Mouse (Mus musculus): ENCODE data around the gene Prkcz. TPM values are rescaled to one million over a fixed set of nuclear protein-coding genes. Genes with fewer than 3 reads are reported as not detected.

The Prkcz gene
- polyA plus RNA-seq, 1 experiment from 2014 or later = 17.6 TPM

DNA sequence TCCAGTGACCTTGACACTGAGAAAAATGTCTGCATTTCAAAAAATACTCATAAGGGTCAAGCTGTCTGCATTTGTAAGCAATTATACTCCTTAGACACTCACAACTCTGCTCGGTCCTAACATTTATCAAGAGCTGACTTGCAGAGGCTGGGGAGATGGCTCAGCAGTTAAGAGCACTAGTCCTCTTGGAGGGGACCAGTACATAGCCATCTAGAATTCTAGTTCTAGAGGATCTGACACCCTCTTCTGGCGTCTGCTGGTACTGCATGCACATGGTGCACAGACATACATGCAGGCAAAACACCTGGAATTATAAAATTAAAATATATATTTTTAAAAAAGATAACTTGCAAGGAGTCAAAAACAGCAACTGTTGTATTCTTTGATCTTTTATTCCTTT lies 64.1 kb downstream of the Prkcz start:
- Histone ChIP-seq H3K27ac (ENCODE audit: low read depth, low read length) (no peak overlapping the region), H3K36me3 (ENCODE audit: control insufficient read depth, insufficient read depth, low read length) (no peaks in the 10 kb centered on the region), H3K4me2 (no peak overlapping the region), H3K9ac (ENCODE audit: low read length) (no peak overlapping the region), H3K27me3 (ENCODE audit: control insufficient read depth, insufficient read depth, low read length) (no peaks in the 10 kb centered on the region), H3K9me3 (ENCODE audit: control insufficient read depth, low read length) (no peaks in the 10 kb centered on the region), H3K4me1 (ENCODE audit: control insufficient read depth, insufficient read depth, low read length) (no peaks in the 10 kb centered on the region), H3K4me3 (ENCODE audit: low read depth, low read length) (no peak overlapping the region)
- ATAC-seq (ENCODE audit: low FRiP score) = no peak
- peak; percentile 82 for DNase-seq (ENCODE audit: low spot score, missing footprints)
- 58% methylated on average over 2 of the region's 2 CpGs for WGBS

DNA sequence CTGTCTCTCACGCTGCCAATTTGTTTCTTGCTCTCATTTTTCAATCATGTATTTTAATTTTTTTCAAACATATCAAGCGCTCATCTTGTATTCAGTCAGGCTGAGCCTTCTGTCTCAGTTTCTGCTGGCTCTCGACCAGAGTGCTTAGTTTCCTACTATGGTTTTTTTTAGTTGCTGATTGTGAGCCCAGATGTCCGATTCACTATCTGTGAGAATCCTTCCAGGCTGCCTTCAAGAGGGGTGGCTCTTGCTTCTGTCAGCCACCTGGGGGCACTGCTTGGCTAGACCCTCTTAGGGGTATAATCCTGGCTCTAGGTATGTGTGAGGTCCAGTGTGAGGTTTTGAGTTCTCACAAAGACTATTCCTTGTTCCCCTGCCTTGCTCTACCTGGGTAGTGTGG lies 65.2 kb downstream of the Prkcz start:
- Histone ChIP-seq H3K27me3 (ENCODE audit: control insufficient read depth, insufficient read depth, low read length) (no peaks in the 10 kb centered on the region), H3K4me2 (no peak overlapping the region), H3K9ac (ENCODE audit: low read length) (no peak overlapping the region), H3K4me1 (ENCODE audit: control insufficient read depth, insufficient read depth, low read length) (no peaks in the 10 kb centered on the region), H3K9me3 (ENCODE audit: control insufficient read depth, low read length) (no peaks in the 10 kb centered on the region), H3K36me3 (ENCODE audit: control insufficient read depth, insufficient read depth, low read length) (no peaks in the 10 kb centered on the region), H3K27ac (ENCODE audit: low read depth, low read length) (no peak overlapping the region), H3K4me3 (ENCODE audit: low read depth, low read length) (no peak overlapping the region)
- WGBS = 77% methylated on average over 4 of the region's 4 CpGs
- ATAC-seq (ENCODE audit: low FRiP score) (no peak), DNase-seq (ENCODE audit: low spot score, missing footprints) (peak; percentile 47)

DNA sequence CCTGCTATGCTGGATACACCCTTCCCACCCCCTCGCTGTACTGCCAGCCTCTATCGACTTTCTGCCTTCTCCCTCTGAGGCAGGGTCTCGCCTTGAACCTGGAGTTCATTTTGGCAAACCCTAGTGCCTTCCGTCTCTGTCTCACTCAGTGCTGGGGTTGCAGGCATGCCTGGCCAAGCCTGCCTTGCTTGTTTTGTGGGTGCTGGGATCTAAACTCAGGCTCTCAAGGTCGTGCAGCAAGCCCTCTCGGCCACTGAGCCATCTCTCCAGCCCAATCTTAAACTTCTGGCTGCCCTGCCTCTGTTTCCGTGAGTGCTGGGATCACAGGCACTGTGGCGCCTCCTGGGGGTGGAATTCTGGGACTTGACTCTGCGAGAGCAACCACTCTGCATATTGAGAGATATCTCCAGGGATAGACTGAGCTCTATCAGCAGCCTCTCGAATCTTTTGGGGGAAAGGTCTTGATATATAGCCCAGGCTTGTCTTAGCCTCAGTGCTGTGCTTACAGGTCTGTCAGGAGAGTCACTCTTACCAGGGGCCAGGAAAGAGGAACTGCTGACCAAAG lies 66.1 kb downstream of the Prkcz start:
- ATAC-seq (ENCODE audit: low FRiP score) = no peak

DNA sequence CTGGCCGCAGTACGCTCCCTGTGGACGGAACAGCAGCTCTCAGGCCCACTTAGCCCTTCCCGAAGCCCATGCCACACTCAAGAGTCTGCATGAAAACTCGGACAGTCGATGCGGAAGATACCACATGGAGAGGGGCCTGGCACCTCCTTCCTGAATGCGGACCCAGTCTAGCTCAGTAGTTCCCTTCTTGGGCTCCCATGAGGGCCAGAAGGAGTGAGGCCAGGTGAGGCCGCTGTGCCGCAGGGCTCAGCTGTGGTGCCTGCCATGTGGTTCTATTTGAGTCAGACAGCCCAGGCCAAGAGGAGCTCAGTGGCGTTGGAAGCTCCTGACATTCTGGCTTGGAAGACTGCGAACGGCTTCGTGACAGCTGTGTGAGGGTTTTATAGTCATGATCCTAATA lies 66.8 kb downstream of the Prkcz start:
- 94% methylated on average over 14 of the region's 14 CpGs for WGBS
- no peak overlapping the region for H3K27ac ChIP-seq (ENCODE audit: low read depth, low read length)

More for the DNA sequence above, 66.1 kb downstream of the Prkcz start:
- Histone ChIP-seq H3K9me3 (ENCODE audit: control insufficient read depth, low read length) (no peaks in the 10 kb centered on the region), H3K4me1 (ENCODE audit: control insufficient read depth, insufficient read depth, low read length) (no peaks in the 10 kb centered on the region), H3K36me3 (ENCODE audit: control insufficient read depth, insufficient read depth, low read length) (no peaks in the 10 kb centered on the region), H3K27me3 (ENCODE audit: control insufficient read depth, insufficient read depth, low read length) (no peaks in the 10 kb centered on the region), H3K4me2 (no peak overlapping the region), H3K9ac (ENCODE audit: low read length) (no peak overlapping the region), H3K27ac (ENCODE audit: low read depth, low read length) (no peak overlapping the region), H3K4me3 (ENCODE audit: low read depth, low read length) (no peak overlapping the region)
- 83% methylated on average over 10 of the region's 10 CpGs for WGBS
- DNase-seq (ENCODE audit: low spot score, missing footprints) = peak; percentile 66

DNA sequence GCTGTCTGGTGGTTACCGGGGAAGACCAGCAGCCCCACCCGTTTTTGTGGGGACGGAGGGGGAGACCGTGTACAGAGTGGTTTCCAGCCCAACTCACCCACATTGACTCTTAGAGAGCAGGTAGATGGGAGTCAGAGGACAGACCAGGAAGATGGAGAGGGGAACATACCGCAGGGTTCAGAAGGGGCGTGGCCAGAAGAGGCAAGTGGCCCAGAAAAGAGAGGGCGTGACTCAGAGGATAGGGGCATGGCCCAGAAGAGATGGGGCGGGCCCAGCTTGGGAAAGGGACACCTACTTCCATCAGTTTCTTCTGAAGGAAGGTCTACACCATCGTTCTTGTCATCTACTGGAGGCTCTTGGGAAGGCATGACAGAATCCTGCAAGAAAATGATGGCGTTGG lies 68.3 kb downstream of the Prkcz start:
- Histone ChIP-seq H3K27me3 (ENCODE audit: control insufficient read depth, insufficient read depth, low read length) (no peaks in the 10 kb centered on the region), H3K4me2 (no peak overlapping the region), H3K4me3 (ENCODE audit: low read depth, low read length) (no peak overlapping the region), H3K27ac (ENCODE audit: low read depth, low read length) (no peak overlapping the region), H3K4me1 (ENCODE audit: control insufficient read depth, insufficient read depth, low read length) (no peaks in the 10 kb centered on the region), H3K36me3 (ENCODE audit: control insufficient read depth, insufficient read depth, low read length) (no peaks in the 10 kb centered on the region), H3K9me3 (ENCODE audit: control insufficient read depth, low read length) (no peaks in the 10 kb centered on the region), H3K9ac (ENCODE audit: low read length) (no peak overlapping the region)
- DNase-seq (ENCODE audit: low spot score, missing footprints) (peak; percentile 61), ATAC-seq (ENCODE audit: low FRiP score) (no peak)
- WGBS = 91% methylated on average over 10 of the region's 10 CpGs

More for the DNA sequence above, 66.8 kb downstream of the Prkcz start:
- Histone ChIP-seq H3K9me3 (ENCODE audit: control insufficient read depth, low read length) (no peaks in the 10 kb centered on the region), H3K4me2 (no peak overlapping the region), H3K4me3 (ENCODE audit: low read depth, low read length) (no peak overlapping the region), H3K36me3 (ENCODE audit: control insufficient read depth, insufficient read depth, low read length) (no peaks in the 10 kb centered on the region), H3K4me1 (ENCODE audit: control insufficient read depth, insufficient read depth, low read length) (no peaks in the 10 kb centered on the region), H3K9ac (ENCODE audit: low read length) (no peak overlapping the region), H3K27me3 (ENCODE audit: control insufficient read depth, insufficient read depth, low read length) (no peaks in the 10 kb centered on the region)
- DNase-seq (ENCODE audit: low spot score, missing footprints) = no peak
- no peak for ATAC-seq (ENCODE audit: low FRiP score)

DNA sequence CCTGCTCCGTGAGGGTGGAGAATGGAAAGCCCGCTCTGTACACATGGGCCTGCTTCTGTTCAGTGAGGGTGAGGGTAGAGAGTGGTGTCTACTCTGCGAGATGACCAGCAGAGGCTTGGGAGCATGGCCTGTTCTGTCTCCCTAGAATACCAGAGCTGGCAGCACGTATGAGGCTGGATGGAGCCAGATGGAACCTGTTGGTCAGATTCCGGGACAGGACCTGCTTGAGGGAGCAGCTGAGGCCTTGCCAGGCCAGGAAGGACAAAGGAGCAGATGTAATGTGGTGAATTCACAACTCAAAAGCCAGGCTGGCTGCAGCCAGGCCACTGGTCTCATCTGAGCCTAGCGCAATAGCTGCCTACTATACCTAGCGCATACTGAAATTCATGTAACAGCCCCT lies 71.1 kb downstream of the Prkcz start:
- H3K4me1 ChIP-seq (ENCODE audit: control insufficient read depth, insufficient read depth, low read length) = no peaks in the 10 kb centered on the region
- no peaks in the 10 kb centered on the region for H3K36me3 ChIP-seq (ENCODE audit: control insufficient read depth, insufficient read depth, low read length)
- H3K9me3 ChIP-seq (ENCODE audit: control insufficient read depth, low read length) = no peaks in the 10 kb centered on the region
- ATAC-seq (ENCODE audit: low FRiP score) = no peak
- no peak overlapping the region for H3K4me3 ChIP-seq (ENCODE audit: low read depth, low read length)
- H3K4me2 ChIP-seq = no peak overlapping the region
- no peak overlapping the region for H3K27ac ChIP-seq (ENCODE audit: low read depth, low read length)
- WGBS = 95% methylated on average over 7 of the region's 7 CpGs
- H3K27me3 ChIP-seq (ENCODE audit: control insufficient read depth, insufficient read depth, low read length) = no peaks in the 10 kb centered on the region
- no peak overlapping the region for H3K9ac ChIP-seq (ENCODE audit: low read length)
- no peak for DNase-seq (ENCODE audit: low spot score, missing footprints)

DNA sequence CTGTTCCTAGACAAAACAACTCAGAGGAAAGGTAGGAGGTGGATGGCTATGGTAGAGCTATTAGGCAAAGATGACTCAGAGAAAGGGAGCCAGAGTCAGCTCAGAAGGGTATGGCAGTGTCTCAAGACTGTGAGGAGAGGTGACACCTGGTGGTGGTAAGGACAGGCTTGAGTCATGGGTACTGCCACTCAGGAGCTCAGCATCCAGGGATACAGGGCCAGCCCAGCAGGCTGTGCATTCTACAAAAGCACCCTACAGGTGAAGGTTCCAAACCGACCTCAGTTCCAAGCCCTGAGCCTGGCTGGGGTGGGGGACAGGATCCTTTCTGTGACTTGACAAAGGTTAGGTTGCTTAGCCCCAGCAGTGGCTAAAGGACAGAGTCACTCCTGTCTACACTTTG lies 72.6 kb downstream of the Prkcz start:
- WGBS = 85% methylated on average over 1 of the region's 1 CpGs

DNA sequence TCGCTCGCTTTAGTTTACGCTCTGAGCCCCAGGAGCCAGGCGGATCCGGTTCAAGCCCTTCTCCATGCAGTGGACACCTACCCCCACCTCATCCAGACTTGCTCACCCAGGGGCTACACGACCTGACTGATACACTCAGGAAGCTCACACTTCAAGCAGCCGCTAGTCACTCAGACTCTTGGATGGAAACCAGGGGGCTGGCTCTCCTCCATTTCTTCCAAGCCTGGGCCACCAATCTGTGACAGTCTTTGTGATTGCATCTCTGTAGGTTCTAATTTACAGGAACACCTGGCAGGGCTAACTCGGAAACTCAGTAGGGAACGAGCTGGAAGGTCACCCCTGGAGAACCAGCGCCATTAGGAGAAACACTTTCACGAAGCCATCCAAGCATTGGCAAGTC lies 73.4 kb downstream of the Prkcz start:
- DNase-seq (ENCODE audit: low spot score, missing footprints) = peak; percentile 35
- Histone ChIP-seq H3K27me3 (ENCODE audit: control insufficient read depth, insufficient read depth, low read length) (no peaks in the 10 kb centered on the region), H3K9me3 (ENCODE audit: control insufficient read depth, low read length) (no peaks in the 10 kb centered on the region), H3K4me1 (ENCODE audit: control insufficient read depth, insufficient read depth, low read length) (no peaks in the 10 kb centered on the region), H3K36me3 (ENCODE audit: control insufficient read depth, insufficient read depth, low read length) (no peaks in the 10 kb centered on the region), H3K9ac (ENCODE audit: low read length) (no peak overlapping the region), H3K4me3 (ENCODE audit: low read depth, low read length) (no peak overlapping the region), H3K27ac (ENCODE audit: low read depth, low read length) (no peak overlapping the region), H3K4me2 (no peak overlapping the region)
- WGBS = 90% methylated on average over 11 of the region's 11 CpGs
- no peak for ATAC-seq (ENCODE audit: low FRiP score)

More for the DNA sequence above, 72.6 kb downstream of the Prkcz start:
- no peak overlapping the region for H3K4me2 ChIP-seq
- H3K36me3 ChIP-seq (ENCODE audit: control insufficient read depth, insufficient read depth, low read length) = no peaks in the 10 kb centered on the region
- no peaks in the 10 kb centered on the region for H3K9me3 ChIP-seq (ENCODE audit: control insufficient read depth, low read length)
- peak; percentile 56 for DNase-seq (ENCODE audit: low spot score, missing footprints)
- H3K9ac ChIP-seq (ENCODE audit: low read length) = no peak overlapping the region
- H3K27me3 ChIP-seq (ENCODE audit: control insufficient read depth, insufficient read depth, low read length) = no peaks in the 10 kb centered on the region
- H3K4me1 ChIP-seq (ENCODE audit: control insufficient read depth, insufficient read depth, low read length) = no peaks in the 10 kb centered on the region
- H3K4me3 ChIP-seq (ENCODE audit: low read depth, low read length) = no peak overlapping the region
- H3K27ac ChIP-seq (ENCODE audit: low read depth, low read length) = no peak overlapping the region
- no peak for ATAC-seq (ENCODE audit: low FRiP score)

DNA sequence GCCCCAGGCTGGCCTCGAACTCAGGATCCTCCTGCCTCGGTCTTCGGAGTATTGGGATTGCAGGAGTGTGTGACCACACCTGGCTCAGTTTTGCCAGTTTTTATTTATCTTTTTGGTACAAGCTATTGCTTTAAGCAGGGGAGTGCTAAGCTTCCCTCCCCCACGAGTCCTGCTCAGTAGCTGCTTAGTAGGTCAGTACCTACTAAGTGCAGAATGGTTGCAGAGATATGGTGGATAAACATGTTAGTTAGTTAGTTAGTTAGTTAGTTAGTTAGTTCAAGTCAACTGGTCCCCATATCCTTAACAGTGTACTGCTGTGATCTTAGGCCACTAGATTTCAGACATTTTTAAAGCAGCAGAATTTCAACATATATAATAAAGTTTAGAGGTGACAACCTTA lies 75.1 kb downstream of the Prkcz start:
- Histone ChIP-seq H3K27ac (ENCODE audit: low read depth, low read length) (no peak overlapping the region), H3K9me3 (ENCODE audit: control insufficient read depth, low read length) (no peaks in the 10 kb centered on the region), H3K36me3 (ENCODE audit: control insufficient read depth, insufficient read depth, low read length) (no peaks in the 10 kb centered on the region), H3K9ac (ENCODE audit: low read length) (no peak overlapping the region), H3K4me2 (no peak overlapping the region), H3K27me3 (ENCODE audit: control insufficient read depth, insufficient read depth, low read length) (no peaks in the 10 kb centered on the region), H3K4me1 (ENCODE audit: control insufficient read depth, insufficient read depth, low read length) (no peaks in the 10 kb centered on the region), H3K4me3 (ENCODE audit: low read depth, low read length) (no peak overlapping the region)
- no peak for ATAC-seq (ENCODE audit: low FRiP score)
- DNase-seq (ENCODE audit: low spot score, missing footprints) = peak; percentile 19
- 93% methylated on average over 4 of the region's 4 CpGs for WGBS
